Mouse (Mus musculus) T-helper 2 cell (primary cell): ENCODE data around the gene Mad2l1bp.

Experiments
- in situ Hi-C: fragments of 300-600 bp; cut with MboI, MseI; formaldehyde crosslinking; loops from one replicate; pipeline ENCODE4 v1.15.1; 2025; ENCODE audit warnings: high pct_unique_total_duplicates

The Mad2l1bp gene

GRCm38 (mm10) chr17:46152847-46153782 lies at the start of gene Mad2l1bp:
TSS of gene Mad2l1bp (minus strand) at chr17:46153553.
- in situ Hi-C loops = no loop called here

- in situ Hi-C loops = no loop called here
These were observed 49.7 kb upstream of the Mad2l1bp start for GRCm38 (mm10) chr17:46203078-46203477.

DNA sequence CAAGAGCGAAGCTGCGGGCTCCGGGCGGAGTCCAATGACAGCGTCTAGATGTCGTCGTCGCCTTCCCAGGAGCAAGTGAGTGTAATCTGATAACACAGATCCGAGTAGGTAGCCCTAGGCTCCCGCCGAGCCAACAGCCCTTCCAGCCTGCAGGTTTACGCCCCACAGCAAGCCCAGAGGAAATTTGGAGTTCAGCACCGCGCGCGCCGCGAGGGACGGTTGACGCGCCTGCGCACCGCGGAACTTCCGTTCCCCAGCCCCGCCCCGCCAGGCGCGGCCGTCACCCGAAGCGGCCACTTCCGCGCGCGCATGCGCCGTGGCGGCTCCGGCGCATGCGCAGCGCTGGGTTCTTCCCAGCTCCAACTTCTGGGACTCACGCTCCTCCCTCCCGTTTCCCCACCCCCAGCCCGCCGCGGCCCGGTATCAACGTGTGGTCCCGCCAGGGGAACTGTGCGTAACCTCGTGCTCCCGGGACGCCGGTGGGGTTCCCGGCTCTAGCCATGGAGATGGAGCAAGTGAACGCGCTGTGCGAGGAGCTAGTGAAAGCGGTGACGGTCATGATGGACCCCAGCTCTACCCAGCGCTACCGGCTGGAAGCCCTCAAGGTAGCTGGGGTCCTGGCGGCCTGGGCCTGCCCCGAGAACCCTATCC lies 49.2 kb upstream of the Mad2l1bp start, which contains the start of the genes Polh and Xpo5:
TSS of gene Polh (minus strand) at position 225 of the 651 bp plus-strand sequence.
TSS of gene Xpo5 (plus strand) at position 362 of the 651 bp plus-strand sequence.
- in situ Hi-C loops = no loop called here

GRCm38 (mm10) chr17:46201151-46201550 lies 47.8 kb upstream of the Mad2l1bp start:
- in situ Hi-C loops = no loop called here

GRCm38 (mm10) chr17:46188829-46189228 lies 35.5 kb upstream of the Mad2l1bp start:
- in situ Hi-C loops = no loop called here

DNA sequence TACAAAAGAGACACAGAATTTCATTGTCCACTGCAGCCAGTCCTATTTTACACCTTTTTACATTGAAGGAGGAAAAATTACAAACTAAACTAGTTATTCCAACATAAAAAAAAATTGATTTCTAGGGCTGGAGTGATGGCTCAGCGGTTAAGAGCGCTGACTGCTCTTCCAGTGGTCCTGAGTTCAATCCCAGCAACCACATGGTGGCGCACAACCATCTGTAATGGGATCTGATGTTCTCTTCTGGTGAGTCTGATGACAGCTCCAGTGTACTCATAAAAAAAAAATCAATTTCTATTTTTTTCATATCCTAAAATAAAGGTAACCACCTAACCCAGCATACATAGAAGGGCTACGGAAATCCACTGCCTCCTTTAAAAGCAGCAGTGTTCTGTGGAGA lies 28.9 kb upstream of the Mad2l1bp start:
- in situ Hi-C loops = loop anchor here (5.0 kb wide), 1 partner anchor 45 kb away; no protein-coding TSS in a partner anchor

DNA sequence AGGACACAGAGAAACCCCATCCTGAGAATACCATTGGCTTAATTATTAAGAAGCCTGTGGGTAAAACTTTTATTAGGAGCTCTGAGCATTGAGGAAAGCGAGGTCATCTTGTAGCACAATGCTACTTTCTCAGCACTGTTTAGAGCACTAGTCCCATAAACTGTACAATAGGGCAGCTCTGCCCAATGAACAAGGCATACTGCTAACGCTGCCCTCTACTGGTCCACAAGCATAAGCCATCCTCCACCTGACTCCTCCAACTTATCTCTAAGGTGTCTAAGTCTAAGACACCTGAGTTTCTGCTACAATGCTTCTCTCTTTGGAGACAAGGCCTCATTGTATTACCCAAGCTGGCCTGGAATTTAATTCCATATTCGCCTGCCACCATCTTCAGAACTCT lies 17.2 kb upstream of the Mad2l1bp start:
- in situ Hi-C loops = no loop called here

DNA sequence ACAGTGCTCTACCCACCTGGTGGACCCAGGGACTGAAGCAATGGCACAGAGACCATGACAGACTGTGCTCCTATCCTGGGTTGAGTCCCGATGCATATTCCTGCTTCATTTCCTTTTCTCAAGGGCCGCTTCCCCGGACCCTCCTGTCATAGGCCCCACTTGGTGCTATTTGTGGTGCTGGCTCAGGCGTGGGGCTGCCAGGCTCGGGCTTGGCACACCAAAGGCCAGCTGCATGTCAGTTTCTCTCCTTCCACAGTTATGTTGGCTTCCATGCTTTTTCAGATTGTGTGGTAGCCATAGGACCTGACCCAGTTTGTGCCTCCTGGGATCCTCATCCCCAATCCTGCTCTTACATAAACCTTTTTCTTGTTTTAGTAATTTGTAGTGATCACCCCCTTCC lies 15.4 kb upstream of the Mad2l1bp start:
- in situ Hi-C loops = no loop called here

DNA sequence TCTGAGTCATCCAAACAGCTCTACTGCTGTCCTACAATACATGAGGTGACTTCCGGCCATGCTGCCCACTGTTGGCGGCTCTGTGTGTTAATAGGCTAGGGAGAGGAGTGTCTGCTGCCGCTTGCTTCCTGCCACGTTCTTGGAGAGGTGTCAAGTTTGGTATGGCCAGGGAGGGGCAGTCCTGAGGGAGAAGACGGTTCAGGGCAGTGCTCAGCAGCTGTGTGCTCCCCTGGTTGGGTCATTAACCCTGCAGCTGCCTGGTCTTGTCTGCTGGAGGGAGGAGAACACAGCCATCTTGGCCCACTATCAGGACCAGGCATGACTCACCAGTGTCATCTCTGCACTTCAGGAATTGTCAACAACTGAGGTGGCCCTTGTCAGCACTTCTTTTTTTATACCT lies 15.0 kb upstream of the Mad2l1bp start:
- in situ Hi-C loops = no loop called here

DNA sequence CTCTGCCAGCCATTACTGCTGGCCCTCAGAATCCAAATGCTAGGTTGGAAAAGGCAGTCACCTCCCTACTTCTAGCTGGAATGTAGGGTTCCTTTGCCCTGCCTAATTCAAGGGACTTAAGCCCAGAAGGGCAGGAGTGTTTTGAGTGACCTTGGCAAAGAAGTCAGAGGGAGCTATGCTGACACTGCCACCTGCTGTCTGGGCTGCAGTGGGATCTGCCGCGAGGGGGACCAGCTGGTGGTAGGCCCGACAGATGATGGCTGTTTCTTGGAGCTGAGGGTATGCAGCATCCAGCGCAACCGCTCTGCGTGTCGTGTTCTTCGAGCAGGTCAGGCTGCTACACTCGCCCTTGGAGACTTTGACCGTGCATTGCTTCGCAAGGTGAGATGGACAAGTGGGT lies 13.7 kb upstream of the Mad2l1bp start:
- in situ Hi-C loops = no loop called here

DNA sequence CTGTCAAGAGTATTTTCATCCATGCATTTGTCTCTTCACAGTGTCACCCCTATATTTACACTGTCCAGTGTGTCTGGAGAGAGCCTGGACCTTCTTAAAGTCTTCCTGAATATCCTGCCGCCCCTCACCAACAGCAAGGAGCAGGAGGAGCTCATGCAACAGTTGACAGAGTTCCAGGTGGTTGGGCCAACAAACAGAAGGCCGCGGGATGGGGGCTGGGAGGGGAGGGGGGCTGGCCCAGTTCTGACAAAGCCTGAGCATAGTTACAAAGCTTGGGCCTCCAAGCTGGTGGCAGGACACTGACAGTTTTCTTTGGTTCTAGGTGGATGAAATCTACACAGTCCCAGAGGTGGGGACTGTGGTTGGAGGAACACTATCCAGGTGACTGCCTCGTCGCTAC lies 12.9 kb upstream of the Mad2l1bp start:
- in situ Hi-C loops = no loop called here

DNA sequence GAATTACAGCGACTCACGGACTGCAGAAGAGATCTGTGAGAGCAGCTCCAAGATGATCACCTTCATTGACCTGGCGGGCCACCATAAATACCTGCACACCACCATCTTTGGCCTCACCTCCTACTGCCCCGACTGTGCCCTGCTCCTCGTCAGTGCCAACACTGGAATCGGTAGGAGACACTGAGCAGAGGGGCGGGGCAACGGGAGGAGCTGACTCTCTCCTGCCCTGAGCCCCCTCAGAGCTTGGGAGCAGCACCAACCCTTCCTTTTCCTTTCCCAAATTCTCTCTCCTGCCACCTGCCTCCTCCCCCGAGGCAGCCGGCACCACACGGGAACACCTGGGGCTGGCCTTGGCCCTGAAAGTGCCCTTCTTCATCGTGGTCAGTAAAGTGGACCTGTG lies 12.1 kb upstream of the Mad2l1bp start:
- in situ Hi-C loops = no loop called here

GRCm38 (mm10) chr17:46164791-46165190 lies 11.4 kb upstream of the Mad2l1bp start:
- in situ Hi-C loops = no loop called here

- in situ Hi-C loops = no loop called here
These were observed 10.9 kb upstream of the Mad2l1bp start for GRCm38 (mm10) chr17:46164301-46164700.

- in situ Hi-C loops = no loop called here
These were observed 9.6 kb upstream of the Mad2l1bp start for GRCm38 (mm10) chr17:46162951-46163421.

DNA sequence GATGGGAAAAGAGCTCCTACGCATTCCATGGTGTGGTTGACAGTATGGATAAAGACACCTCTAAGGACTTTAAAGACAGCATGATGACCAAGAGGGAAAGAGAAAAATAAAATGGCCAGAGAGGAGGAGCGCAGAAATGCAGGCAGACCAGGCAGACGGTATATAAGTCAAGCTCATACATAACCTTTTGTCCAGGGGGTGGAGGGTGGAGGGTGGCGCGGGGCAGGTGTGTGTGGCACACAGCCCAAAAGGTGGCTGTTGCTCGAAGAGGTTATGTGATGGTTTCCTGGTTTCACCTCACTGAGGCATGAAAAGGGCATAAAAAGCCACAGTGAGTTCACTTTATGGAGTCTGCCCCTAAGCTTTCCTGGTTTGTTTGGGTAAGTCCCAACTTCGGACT lies 9.2 kb upstream of the Mad2l1bp start:
- in situ Hi-C loops = no loop called here

DNA sequence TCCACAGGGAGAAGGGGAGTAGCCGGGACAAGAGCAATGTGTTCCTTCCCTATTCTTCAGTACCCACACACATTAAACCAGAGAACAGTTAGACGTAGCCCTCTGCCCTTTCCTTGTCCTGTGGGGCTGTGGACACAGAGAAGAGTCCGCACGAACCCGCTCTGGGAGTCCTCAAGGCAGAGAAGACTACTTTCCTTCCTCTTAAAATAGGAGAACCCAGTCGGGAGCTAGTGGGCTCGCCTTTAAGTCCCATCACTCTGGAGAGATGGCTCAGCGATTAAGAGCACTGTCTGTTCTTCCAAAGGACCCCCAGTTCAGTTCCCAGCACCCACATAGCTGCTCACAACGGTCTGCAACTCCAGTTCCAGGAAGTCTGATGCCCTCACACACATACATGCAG lies 8.4 kb upstream of the Mad2l1bp start:
- in situ Hi-C loops = no loop called here

DNA sequence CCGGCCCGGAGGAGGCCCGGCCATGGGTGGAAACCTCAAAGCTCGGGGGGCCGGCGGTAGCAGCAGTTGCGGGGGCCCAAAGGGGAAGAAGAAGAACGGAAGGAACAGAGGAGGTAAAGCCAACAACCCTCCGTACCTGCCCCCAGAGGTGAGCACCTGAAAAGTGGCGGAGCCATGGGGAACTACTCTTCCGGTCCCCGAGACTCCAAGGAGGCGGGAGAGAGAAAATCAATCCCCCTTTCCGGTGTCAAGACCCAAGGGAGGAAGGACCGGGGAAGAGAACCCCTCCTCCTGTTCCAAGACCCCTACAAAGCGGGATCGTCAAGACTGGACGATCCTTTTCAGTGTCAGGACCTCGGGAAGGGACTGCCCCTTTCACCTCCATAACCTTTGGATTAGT lies 7.8 kb upstream of the Mad2l1bp start:
- in situ Hi-C loops = no loop called here

DNA sequence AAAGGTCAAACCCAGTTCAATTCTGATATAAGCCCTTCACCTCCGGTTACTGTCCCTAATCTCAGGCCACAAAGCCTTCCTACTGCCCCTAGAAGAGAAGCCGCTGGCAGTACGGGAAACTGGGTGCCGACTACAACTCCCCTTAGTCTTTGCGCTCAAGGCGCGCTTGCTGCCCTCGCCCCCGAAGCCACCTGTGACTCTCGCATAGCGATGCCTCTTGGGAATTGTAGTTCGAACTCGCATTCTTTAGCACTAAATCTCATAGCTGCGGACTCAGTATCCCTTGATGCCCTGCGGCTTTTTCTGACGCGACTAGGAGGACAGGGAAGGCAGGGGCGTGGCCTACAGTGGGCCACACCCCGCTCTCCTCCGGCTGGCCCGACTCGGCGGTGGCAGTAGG lies 7.3 kb upstream of the Mad2l1bp start, which contains the start of gene Gtpbp2:
TSS of gene Gtpbp2 (plus strand) at position 347 of the 400 bp plus-strand sequence.
- in situ Hi-C loops = no loop called here

GRCm38 (mm10) chr17:46160090-46160662 lies 6.8 kb upstream of the Mad2l1bp start:
- in situ Hi-C loops = no loop called here

DNA sequence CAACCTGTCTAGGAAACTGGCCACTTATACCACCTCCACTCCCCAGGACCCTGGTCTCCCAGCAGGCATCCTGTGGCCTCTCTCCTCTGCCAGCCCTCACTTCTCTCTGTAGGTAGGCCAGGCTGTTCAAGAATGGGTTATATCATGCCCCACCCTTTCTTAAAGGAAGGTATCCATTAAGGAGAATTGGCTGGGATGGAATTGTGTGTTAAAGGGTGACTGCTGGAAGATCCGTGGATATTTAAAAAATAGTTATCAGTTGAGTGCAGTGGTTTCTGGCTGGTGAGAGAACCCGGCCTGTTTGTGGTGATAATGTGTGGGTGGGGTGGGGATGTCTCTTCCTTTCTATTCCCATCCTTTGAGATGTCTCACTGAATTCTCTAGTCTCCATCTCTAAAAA lies 5.9 kb upstream of the Mad2l1bp start:
- in situ Hi-C loops = no loop called here

DNA sequence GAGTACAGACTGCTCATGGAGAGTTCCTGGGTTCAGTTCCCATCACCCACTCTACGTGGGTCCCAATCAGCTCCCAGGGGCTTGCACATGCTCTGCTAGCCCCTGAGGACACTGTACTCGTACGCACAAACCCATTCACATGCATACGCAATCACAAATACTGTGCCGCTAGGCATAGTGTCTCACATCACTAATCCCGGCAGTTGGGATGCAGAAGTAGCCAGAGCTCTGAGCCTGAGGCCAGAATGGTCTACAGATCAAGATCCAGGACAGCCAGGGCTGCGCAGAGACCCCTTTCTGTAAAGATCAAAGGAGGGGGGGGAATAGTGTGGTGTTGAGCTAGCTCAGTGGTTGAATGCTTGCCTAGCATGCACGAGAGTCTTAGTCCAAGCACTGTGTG lies 3.8 kb upstream of the Mad2l1bp start:
- in situ Hi-C loops = no loop called here
